Mouse (Mus musculus) liver, adult 2 months (tissue): ENCODE data around the gene Adamts16.

Experiments
- CTCF ChIP-seq: fragments of 200-500 bp; IDR thresholded peaks from 2 replicates; pipeline ENCODE4 v1.5.1; 2011; ENCODE audit warnings: low read depth, low read length, control low read depth
- POLR2A ChIP-seq: fragments of 200-500 bp; IDR thresholded peaks from 2 replicates; pipeline ENCODE4 v1.6.1; 2011; ENCODE audit warnings: low read length, control low read depth; ENCODE audit not compliant: insufficient read depth; ENCODE audit errors: extremely low read depth

GRCm38 (mm10) chr13:70877550-70877913 is 35.9 kb upstream of the Adamts16 start:
- TF ChIP-seq POLR2A (no peak), CTCF (no peak)
